Mouse (Mus musculus): ENCODE measurements at regions not wholly inside any gene's neighbourhood (a gene's known extent, or its start where the extent isn't known, plus 50 kb on each side); places are given as distances from the start of the nearest gene placed in this dataset.

- TF ChIP-seq POLR2A (IDR thresholded peaks at IDR 0.05; ENCODE audit: insufficient read length, low read depth) (no peak), POLR2AphosphoS2 (IDR thresholded peaks at IDR 0.05; ENCODE audit: insufficient read length, low read depth) (no peak), MYOG (IDR thresholded peaks at IDR 0.05; ENCODE audit: control insufficient read depth in 1 of 3, insufficient read depth in 1 of 3, insufficient read length in 2 of 3, low read depth in 2 of 3) (no peak), MYOD1 (IDR thresholded peaks at IDR 0.05; ENCODE audit: control insufficient read depth in 1 of 3, insufficient read length in 2 of 3, low read depth in 2 of 3) (no peak), MAX (IDR thresholded peaks at IDR 0.05; ENCODE audit: low read depth) (no peak), USF1 (IDR thresholded peaks at IDR 0.05; ENCODE audit: low read depth) (no peak), SRF (IDR thresholded peaks at IDR 0.05; ENCODE audit: control insufficient read depth, insufficient read length, low read depth) (no peak), E2F4 (IDR thresholded peaks at IDR 0.05; ENCODE audit: insufficient read depth) (no peak), CEBPB (IDR thresholded peaks at IDR 0.05; ENCODE audit: insufficient read depth, poor library complexity, severe bottlenecking) (no peak)
Measured at GRCm38 (mm10) chr5:33517625-33518024, 83.8 kb upstream of the Nkx1-1 start.
